Mouse (Mus musculus) thymus, adult 2 months (tissue): ENCODE measurements around the gene Slc2a5.

Source experiments
- CTCF ChIP-seq: fragments of 200-500 bp; IDR thresholded peaks from 2 replicates; pipeline ENCODE4 v1.5.1; 2012; ENCODE audit warnings: mild to moderate bottlenecking, control low read depth, low read length, moderate library complexity, borderline replicate concordance; ENCODE audit not compliant: control insufficient read depth, poor library complexity, insufficient read depth; ENCODE audit errors: extremely low read depth
- POLR2A ChIP-seq: fragments of 200-500 bp; IDR thresholded peaks from 2 replicates; pipeline ENCODE4 v1.6.1; 2012; ENCODE audit warnings: mild to moderate bottlenecking, low read length, control low read depth, moderate library complexity; ENCODE audit not compliant: control insufficient read depth, poor library complexity, insufficient read depth; ENCODE audit errors: extremely low read depth

GRCm38 (mm10) chr4:150157348-150157882 lies 38.3 kb downstream of the Slc2a5 start:
- TF ChIP-seq POLR2A (no peak), CTCF (no peak)
